Mouse (Mus musculus): ENCODE measurements around the gene Ssr3. TPM values are rescaled to one million over a fixed set of nuclear protein-coding genes. Genes with fewer than 3 reads are reported as not detected.
A peak's percentile ranks its signal among the peaks of the same experiment; 100 is the strongest.

The Ssr3 gene
- total RNA-seq, 2 experiments from 2014 or later, result 221 to 230 TPM

DNA sequence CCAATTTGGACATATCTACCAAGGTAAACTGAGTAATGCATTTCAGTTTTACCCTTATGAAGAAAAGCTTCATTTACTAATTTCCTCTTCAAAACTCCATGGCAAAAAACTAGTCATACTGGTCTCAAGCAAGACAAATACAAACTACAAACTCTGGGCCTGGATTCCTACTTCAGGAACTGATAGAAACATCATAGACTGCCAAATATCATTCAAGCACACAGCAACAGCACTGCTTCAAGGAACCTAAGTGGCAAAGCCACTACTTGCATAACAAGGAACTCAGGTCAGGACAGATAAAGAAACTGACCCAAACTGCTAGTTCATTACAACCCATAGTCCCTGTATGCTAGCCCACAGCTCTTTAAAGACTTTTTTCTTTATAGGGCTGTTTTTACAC, 13.7 kb downstream of the Ssr3 start:
- no peak for DNase-seq (ENCODE audit: low spot score in 2 of 2)

GRCm38 (mm10) chr3:65374729-65375128, 17.7 kb downstream of the Ssr3 start:
- no peak for DNase-seq (ENCODE audit: low spot score in 2 of 2)

GRCm38 (mm10) chr3:65373594-65374182, 18.7 kb downstream of the Ssr3 start:
- DNase-seq (ENCODE audit: low spot score in 2 of 2), result no peak

DNA sequence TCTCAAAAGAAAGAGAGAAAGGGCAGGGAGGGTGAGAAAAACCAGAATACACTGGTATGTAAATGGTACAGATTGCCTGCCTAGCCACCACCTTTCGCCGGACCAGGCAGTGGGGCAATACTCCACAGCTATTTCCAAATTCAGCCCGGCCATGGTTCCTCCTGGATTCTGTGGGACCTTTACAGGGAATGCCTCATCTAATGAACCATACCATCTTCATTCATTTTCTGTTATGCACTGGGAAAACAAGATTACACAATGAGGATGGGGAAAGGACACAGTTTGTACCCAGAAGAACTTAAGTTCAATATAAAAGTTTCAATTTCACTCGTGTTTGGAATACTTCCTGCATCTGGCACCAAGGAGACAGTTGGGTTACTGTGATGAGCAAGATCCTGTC, 19.9 kb downstream of the Ssr3 start:
- DNase-seq (ENCODE audit: low spot score in 2 of 2), result no peak

- no peak for DNase-seq (ENCODE audit: low spot score in 2 of 2)
These were observed 24.5 kb downstream of the Ssr3 start for GRCm38 (mm10) chr3:65367944-65368343.

DNA sequence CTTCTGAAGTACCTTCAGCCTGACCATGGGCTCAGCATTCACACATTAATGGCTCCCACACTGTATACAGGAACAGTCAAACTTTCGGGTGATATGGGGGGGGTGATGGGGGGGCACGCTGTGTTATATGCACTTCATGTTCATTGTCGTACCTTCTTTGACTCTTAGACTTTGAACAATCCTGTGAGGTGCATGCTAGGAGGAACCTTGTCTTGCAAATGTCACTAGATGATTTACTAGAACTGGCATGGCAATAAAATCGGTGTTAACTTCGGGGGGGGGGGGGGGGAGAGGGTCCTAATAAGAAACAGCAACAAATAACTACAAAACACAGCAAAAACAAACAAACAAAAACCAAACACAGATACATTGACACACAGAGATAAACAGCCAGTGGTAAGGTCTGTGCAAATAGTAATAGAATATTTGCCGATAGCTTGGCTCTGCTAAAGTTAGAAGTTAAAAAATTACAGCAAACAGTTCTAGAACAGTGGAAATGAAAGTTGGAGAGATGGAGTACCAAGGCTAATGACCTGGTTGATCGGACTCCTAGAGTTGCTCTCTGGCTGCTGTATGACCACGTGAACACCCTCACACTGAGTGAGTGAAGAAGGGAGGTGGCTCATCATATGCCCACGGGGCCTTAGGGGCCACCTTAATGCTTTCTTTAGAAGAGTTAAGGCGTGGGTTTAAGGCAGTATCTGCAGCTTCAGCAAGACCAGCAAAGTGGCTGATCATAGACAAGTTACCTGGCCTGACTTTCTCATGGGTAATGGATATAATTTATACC, 26.3 kb downstream of the Ssr3 start:
- no peak for DNase-seq (ENCODE audit: low spot score in 2 of 2)

DNA sequence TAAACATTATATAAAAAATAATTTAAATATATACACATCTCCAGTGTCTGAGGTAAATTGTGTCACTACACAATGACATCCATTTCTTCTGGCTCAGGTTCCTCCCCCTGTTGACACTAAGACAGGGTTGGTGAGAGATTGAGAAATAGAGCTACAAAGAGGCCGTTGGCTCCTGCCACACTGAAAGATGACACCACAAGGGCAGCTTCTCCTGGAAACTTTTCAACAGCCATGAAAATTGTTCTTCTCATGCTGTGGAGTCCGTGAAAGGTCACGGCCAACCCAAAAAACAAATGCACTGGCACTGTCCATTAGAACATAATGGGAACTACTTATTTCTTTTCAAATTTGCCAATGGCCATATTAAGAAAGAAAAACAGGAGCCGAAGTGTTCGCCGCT, 27.2 kb downstream of the Ssr3 start:
- DNase-seq (ENCODE audit: low spot score in 2 of 2), result peak in 1 of 2 experiments; percentile 31

DNA sequence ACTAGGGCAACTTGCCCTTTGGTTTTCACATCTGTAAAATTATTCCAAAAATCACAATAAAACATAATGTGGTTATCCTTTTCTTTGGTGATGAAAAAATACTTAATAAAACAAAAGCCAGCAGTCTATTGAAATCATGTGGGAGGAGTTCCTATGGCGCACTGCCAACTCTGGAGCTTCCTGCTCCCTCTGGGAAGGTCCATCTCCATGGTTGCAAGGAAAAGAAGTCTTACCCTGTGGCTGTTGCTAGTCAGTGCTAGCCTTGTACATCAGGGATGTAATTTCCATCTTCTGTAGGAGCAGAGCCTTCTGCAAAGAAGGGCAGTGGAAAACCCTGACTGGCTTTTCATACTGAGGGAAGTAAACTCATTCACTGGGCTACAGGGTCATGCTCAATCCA, 29.0 kb downstream of the Ssr3 start:
- no peak for DNase-seq (ENCODE audit: low spot score in 2 of 2)

DNA sequence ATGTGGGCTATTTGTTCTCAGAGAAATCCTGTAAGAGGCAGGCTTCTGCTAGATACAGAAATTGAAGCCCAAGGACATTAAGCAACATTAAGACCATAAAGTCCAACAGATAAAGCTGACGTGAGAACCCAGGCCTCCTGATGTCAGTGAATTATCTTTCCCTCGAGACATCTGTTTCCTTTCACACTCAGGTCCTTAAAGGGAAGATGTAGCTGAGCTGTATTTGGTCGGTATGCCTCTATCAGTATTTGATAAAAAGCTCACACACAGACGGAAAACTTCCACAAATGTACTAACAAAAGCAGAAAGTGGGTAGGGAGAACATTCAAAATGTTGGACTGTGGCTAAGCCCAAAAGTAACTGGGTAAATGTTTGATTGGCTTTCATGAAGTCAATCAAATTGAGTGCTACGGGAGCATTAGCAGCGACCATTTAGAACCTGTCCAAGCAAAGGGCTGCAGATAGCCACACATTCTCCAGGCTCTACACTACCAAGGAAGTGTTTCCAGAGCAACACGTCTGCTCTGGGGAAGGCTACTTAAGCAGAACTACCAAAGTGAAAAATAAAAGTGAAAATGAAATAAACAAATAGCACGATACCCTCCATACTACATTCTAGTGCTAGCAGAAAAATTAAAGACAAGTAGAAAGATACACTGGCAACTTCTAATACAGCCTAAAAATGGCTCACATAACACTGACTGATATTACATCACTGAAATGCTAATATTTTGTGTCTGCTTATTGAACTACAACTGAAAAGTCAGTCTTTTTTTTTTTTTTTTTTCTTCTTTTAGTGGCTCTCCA, 32.1 kb downstream of the Ssr3 start:
- DNase-seq (ENCODE audit: low spot score in 2 of 2), result no peak

DNA sequence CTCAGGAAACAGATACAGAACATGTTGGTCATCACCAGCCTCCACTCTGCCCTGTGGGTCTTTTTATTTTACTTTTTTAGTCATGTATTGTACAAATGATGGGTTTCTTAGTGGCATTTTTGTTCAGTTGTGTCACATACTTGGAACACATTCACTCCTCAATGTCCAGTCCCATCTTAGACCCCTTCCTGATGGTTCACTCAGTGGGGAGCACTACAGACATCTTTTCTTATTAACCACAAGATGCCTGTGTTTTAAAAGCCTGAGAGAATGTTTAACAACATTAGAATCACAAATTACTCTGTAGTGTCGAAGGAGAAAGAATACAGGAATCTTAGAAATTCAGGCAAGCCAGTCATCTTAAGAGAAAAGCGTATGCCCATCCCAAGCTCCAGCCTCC, 33.6 kb downstream of the Ssr3 start:
- no peak for DNase-seq (ENCODE audit: low spot score in 2 of 2)

DNA sequence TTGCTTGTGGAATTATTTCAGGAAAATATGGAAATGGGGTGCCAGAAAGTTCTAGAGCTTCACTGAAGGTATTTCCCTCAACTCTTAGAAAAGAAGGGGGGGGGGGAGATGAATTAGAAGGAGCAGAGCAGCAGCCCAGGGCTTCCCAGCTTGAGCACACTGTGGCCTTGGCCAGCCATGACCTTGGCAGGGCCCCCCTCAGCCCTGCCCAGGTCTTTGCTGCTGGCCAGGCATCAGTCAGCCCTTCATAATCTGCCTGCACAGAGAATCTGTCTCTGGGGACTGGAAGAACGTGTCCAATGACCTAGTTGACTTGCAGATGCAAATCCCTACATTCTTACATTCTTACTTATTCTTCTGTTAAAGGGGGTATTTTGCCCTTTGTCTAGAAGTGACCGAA, 34.1 kb downstream of the Ssr3 start:
- no peak for DNase-seq (ENCODE audit: low spot score in 2 of 2)

- no peak for DNase-seq (ENCODE audit: low spot score in 2 of 2)
These were observed 36.9 kb downstream of the Ssr3 start for GRCm38 (mm10) chr3:65355479-65355878.

DNA sequence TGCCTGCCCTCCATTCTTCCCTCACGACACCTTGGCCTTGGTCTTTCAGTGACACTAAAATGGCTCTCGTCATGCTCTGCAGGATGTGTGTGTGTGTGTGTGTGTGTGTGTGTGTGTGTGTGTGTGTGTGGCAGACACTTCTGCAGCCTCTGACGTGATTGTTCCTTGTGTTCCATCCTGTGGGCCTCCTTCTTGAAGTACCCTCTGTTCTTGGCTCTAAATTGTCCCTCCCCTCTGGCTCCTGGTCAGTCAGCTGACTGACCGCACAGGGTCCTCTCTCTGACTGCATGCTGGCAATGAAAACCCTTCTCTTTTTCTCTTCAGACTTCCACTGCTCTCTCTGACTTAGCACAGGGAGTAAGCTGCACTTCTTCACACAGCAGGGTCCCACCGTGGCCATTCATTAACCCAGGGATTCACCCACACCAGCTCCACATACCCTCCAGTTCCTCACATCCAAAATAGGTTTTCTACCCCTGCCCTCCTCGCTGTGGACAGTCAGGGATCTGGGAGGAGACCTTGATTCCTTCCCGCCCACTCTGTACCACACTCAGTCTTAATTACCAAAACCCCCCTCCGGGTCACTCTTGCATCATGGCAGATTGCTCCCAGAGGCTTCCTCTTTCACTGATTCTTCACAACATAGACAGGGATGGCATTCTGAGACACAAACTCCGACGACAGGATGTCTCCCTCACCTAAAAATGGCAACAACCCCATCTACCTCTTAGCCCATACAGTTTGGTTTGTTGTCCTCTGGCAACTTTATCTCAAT, 39.0 kb downstream of the Ssr3 start:
- DNase-seq (ENCODE audit: low spot score in 2 of 2), result no peak

- DNase-seq (ENCODE audit: low spot score in 2 of 2), result no peak
These were observed 39.9 kb downstream of the Ssr3 start for GRCm38 (mm10) chr3:65352278-65353127.

- DNase-seq (ENCODE audit: low spot score in 2 of 2), result no peak
These were observed 46.2 kb downstream of the Ssr3 start for GRCm38 (mm10) chr3:65346176-65346575.

DNA sequence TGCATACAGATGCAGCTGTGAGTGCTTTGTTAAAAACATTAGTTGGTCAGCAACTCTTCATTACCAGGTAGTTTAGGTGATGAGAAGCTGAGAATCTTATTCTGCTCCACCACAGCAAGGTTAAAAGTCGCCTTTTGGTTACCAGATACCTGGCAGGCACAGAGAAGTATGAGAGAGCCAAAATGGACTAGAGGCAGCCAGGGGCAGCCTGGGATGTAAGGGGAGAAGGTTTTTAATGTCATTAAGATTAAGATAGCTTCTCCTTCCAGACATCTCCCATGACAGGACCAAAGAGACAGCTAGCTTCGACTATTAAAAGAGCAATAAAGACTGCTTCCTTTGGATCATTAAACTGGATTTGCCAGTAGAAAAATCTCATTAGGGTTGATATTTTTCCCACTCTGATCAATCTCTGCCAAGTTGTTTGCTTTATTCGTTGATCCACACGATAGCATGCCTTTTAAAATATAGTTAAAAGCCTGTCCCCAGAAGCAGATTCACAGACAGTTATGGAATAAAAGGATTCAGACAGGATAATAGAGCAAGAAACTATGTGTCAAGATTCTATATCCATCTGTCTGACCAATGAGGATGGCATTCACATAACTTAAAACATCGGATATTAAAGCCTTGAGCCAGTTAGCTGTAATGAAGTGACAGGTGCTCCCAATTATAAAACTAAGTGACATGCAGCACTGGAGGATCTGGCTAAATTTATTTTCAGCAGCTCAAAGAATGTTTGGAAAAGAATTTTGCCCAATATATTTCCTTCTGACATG, 52.1 kb downstream of the Ssr3 start:
- no peak for DNase-seq (ENCODE audit: low spot score in 2 of 2)

- no peak for DNase-seq (ENCODE audit: low spot score in 2 of 2)
These were observed 54.5 kb downstream of the Ssr3 start for GRCm38 (mm10) chr3:65337835-65338464.

Data from adrenal gland, postnatal 4 days (tissue).